Mouse (Mus musculus): Measurements from ENCODE around the gene Chchd6. TPM values are rescaled to one million over a fixed set of nuclear protein-coding genes. Genes with fewer than 3 reads are reported as not detected.

The Chchd6 gene
- polyA plus RNA-seq, 1 experiment from 2014 or later = 126 TPM

GRCm38 (mm10) chr6:89552321-89553011 lies 43.0 kb downstream of the Chchd6 start:
- Histone ChIP-seq H3K9me3 (no peaks in the 10 kb centered on the region), H3K9ac (replicated peaks) (0 out of 2 replicates have a peak overlapping the region, but pooled peaks have one; percentile 7), H3K4me1 (replicated peaks) (peaks cover 25% of the 10 kb centered on the region), H3K4me3 (replicated peaks) (no peak overlapping the region), H3K36me3 (no peaks in the 10 kb centered on the region), H3K4me2 (replicated peaks) (no peak overlapping the region), H3K27me3 (no peaks in the 10 kb centered on the region), H3K27ac (no peak overlapping the region)
- WGBS = 91% methylated on average over 6 of the region's 6 CpGs
- no peak for ATAC-seq

GRCm38 (mm10) chr6:89549157-89549556 lies 46.3 kb downstream of the Chchd6 start:
- Histone ChIP-seq H3K4me3 (replicated peaks) (no peak overlapping the region), H3K4me1 (replicated peaks) (peaks cover 13% of the 10 kb centered on the region), H3K36me3 (no peaks in the 10 kb centered on the region), H3K4me2 (replicated peaks) (no peak overlapping the region), H3K27me3 (no peaks in the 10 kb centered on the region), H3K9me3 (no peaks in the 10 kb centered on the region), H3K27ac (no peak overlapping the region), H3K9ac (replicated peaks) (no peak overlapping the region)
- no peak for ATAC-seq
- WGBS = 75% methylated on average over 3 of the region's 3 CpGs

GRCm38 (mm10) chr6:89547951-89548350 lies 47.5 kb downstream of the Chchd6 start:
- Histone ChIP-seq H3K4me2 (replicated peaks) (no peak overlapping the region), H3K27ac (no peak overlapping the region), H3K27me3 (no peaks in the 10 kb centered on the region), H3K4me1 (replicated peaks) (peaks cover 8% of the 10 kb centered on the region), H3K4me3 (replicated peaks) (no peak overlapping the region), H3K36me3 (no peaks in the 10 kb centered on the region), H3K9me3 (no peaks in the 10 kb centered on the region), H3K9ac (replicated peaks) (no peak overlapping the region)
- 90% methylated on average over 3 of the region's 3 CpGs for WGBS
- no peak for ATAC-seq

GRCm38 (mm10) chr6:89538102-89538751 lies 57.2 kb downstream of the Chchd6 start:
- Histone ChIP-seq H3K4me1 (replicated peaks) (no peaks in the 10 kb centered on the region), H3K9me3 (no peaks in the 10 kb centered on the region), H3K4me2 (replicated peaks) (no peak overlapping the region), H3K4me3 (replicated peaks) (no peak overlapping the region), H3K27ac (no peak overlapping the region), H3K36me3 (no peaks in the 10 kb centered on the region), H3K27me3 (no peaks in the 10 kb centered on the region), H3K9ac (replicated peaks) (no peak overlapping the region)
- no peak for ATAC-seq
- WGBS = 78% methylated on average over 1 of the region's 1 CpGs

- H3K9ac ChIP-seq (replicated peaks) = no peak overlapping the region
- H3K4me2 ChIP-seq (replicated peaks) = no peak overlapping the region
- 77% methylated on average over 1 of the region's 1 CpGs for WGBS
- ATAC-seq = no peak
- H3K36me3 ChIP-seq = no peaks in the 10 kb centered on the region
- H3K4me1 ChIP-seq (replicated peaks) = no peaks in the 10 kb centered on the region
- H3K4me3 ChIP-seq (replicated peaks) = no peak overlapping the region
- no peak overlapping the region for H3K27ac ChIP-seq
- no peaks in the 10 kb centered on the region for H3K27me3 ChIP-seq
- no peaks in the 10 kb centered on the region for H3K9me3 ChIP-seq
These were observed 59.7 kb downstream of the Chchd6 start for GRCm38 (mm10) chr6:89535626-89536225.

- Histone ChIP-seq H3K9me3 (no peaks in the 10 kb centered on the region), H3K4me1 (replicated peaks) (no peaks in the 10 kb centered on the region), H3K27me3 (no peaks in the 10 kb centered on the region), H3K36me3 (no peaks in the 10 kb centered on the region), H3K4me2 (replicated peaks) (no peak overlapping the region), H3K27ac (no peak overlapping the region), H3K9ac (replicated peaks) (no peak overlapping the region), H3K4me3 (replicated peaks) (no peak overlapping the region)
- WGBS = 94% methylated on average over 2 of the region's 2 CpGs
- no peak for ATAC-seq
These were observed 70.7 kb downstream of the Chchd6 start for GRCm38 (mm10) chr6:89524766-89525165.

- Histone ChIP-seq H3K9ac (replicated peaks) (no peak overlapping the region), H3K27ac (no peak overlapping the region), H3K4me2 (replicated peaks) (no peak overlapping the region), H3K36me3 (no peaks in the 10 kb centered on the region), H3K9me3 (no peaks in the 10 kb centered on the region), H3K4me1 (replicated peaks) (peaks cover 12% of the 10 kb centered on the region; the same call in 1 of the 2 replicates), H3K4me3 (replicated peaks) (no peak overlapping the region), H3K27me3 (no peaks in the 10 kb centered on the region)
- no peak for ATAC-seq
These were observed 85.3 kb downstream of the Chchd6 start for GRCm38 (mm10) chr6:89510154-89510553.

- H3K9me3 ChIP-seq = no peaks in the 10 kb centered on the region
- WGBS = 66% methylated on average over 2 of the region's 2 CpGs
- H3K4me1 ChIP-seq (replicated peaks) = peaks cover 12% of the 10 kb centered on the region; the same call in 1 of the 2 replicates
- no peaks in the 10 kb centered on the region for H3K36me3 ChIP-seq
- H3K4me3 ChIP-seq (replicated peaks) = no peak overlapping the region
- no peak overlapping the region for H3K27ac ChIP-seq
- no peak overlapping the region for H3K4me2 ChIP-seq (replicated peaks)
- no peaks in the 10 kb centered on the region for H3K27me3 ChIP-seq
- ATAC-seq = no peak
- no peak overlapping the region for H3K9ac ChIP-seq (replicated peaks)
These were observed 86.7 kb downstream of the Chchd6 start for GRCm38 (mm10) chr6:89508725-89509124.

- Histone ChIP-seq H3K4me3 (replicated peaks) (no peak overlapping the region), H3K27me3 (no peaks in the 10 kb centered on the region), H3K9ac (replicated peaks) (no peak overlapping the region), H3K36me3 (no peaks in the 10 kb centered on the region), H3K9me3 (no peaks in the 10 kb centered on the region), H3K27ac (no peak overlapping the region), H3K4me1 (replicated peaks) (peaks cover 12% of the 10 kb centered on the region; the same call in 1 of the 2 replicates), H3K4me2 (replicated peaks) (no peak overlapping the region)
- ATAC-seq = no peak
These were observed 87.2 kb downstream of the Chchd6 start for GRCm38 (mm10) chr6:89508263-89508662.

GRCm38 (mm10) chr6:89499961-89500360 lies 95.5 kb downstream of the Chchd6 start:
- no peak overlapping the region for H3K4me2 ChIP-seq (replicated peaks)
- H3K9ac ChIP-seq (replicated peaks) = no peak overlapping the region
- no peaks in the 10 kb centered on the region for H3K9me3 ChIP-seq
- ATAC-seq = no peak
- no peaks in the 10 kb centered on the region for H3K36me3 ChIP-seq
- H3K27ac ChIP-seq = no peak overlapping the region
- 100% methylated on average over 1 of the region's 1 CpGs for WGBS
- H3K4me1 ChIP-seq (replicated peaks) = peaks cover 4% of the 10 kb centered on the region; the same call in 1 of the 2 replicates
- no peak overlapping the region for H3K4me3 ChIP-seq (replicated peaks)
- no peaks in the 10 kb centered on the region for H3K27me3 ChIP-seq

- Histone ChIP-seq H3K27me3 (no peaks in the 10 kb centered on the region), H3K36me3 (no peaks in the 10 kb centered on the region), H3K9me3 (no peaks in the 10 kb centered on the region), H3K9ac (replicated peaks) (no peak overlapping the region), H3K4me2 (replicated peaks) (no peak overlapping the region), H3K27ac (no peak overlapping the region), H3K4me3 (replicated peaks) (no peak overlapping the region), H3K4me1 (replicated peaks) (peaks cover 4% of the 10 kb centered on the region; the same call in 1 of the 2 replicates)
- 0 out of 2 replicates have a peak, but pooled peaks have one; percentile 40 for ATAC-seq
- WGBS = 59% methylated on average over 6 of the region's 6 CpGs
These were observed 96.5 kb downstream of the Chchd6 start for GRCm38 (mm10) chr6:89498764-89499516.

GRCm38 (mm10) chr6:89496916-89497315 lies 98.5 kb downstream of the Chchd6 start:
- H3K36me3 ChIP-seq = no peaks in the 10 kb centered on the region
- no peak overlapping the region for H3K27ac ChIP-seq
- no peak overlapping the region for H3K4me2 ChIP-seq (replicated peaks)
- no peak for ATAC-seq
- H3K9ac ChIP-seq (replicated peaks) = no peak overlapping the region
- no peaks in the 10 kb centered on the region for H3K9me3 ChIP-seq
- 93% methylated on average over 1 of the region's 1 CpGs for WGBS
- no peaks in the 10 kb centered on the region for H3K27me3 ChIP-seq
- peaks cover 4% of the 10 kb centered on the region; the same call in 1 of the 2 replicates for H3K4me1 ChIP-seq (replicated peaks)
- no peak overlapping the region for H3K4me3 ChIP-seq (replicated peaks)
